Mouse (Mus musculus): Measurements from ENCODE around the gene Insr. TPM values are rescaled to one million over a fixed set of nuclear protein-coding genes. Genes with fewer than 3 reads are reported as not detected.
"Not testable (repeated sequence)": the region's sequence is repeated elsewhere in the genome, so short reads cannot be mapped to it uniquely, and the experiment has no call there.

Insr gene
- total and polyA plus RNA-seq, 3 experiments, result 5.3 to 7.6 TPM; not detected in 1

DNA sequence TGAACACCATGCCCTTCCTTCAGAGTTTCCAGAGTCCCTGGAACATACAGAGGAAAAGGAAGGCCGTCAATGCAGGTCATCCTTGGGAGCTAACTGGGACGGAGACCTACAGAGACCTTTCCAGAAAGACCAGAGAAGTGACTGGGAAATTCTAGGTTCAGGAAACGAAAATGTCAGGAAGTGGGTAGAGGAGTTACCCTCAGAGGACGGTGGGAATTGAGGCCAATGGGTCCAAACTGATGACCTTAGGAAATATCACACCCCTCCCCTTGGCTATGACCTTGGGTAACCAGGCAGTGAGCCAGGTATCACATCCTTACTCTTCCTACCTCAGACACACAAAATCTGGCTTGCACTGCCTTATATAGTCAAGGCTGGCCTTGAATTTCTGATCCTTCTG, 32.1 kb upstream of the Insr start (continued):
- TF ChIP-seq GABPA (IDR thresholded peaks at IDR 0.05; ENCODE audit: low read depth, low read length), result no peak
- TF ChIP-seq ZKSCAN1 (IDR thresholded peaks at IDR 0.05; ENCODE audit: low read depth, low read length), result no peak
- no peak for TF ChIP-seq RCOR1 (IDR thresholded peaks at IDR 0.05; ENCODE audit: low read depth, low read length)
- no peak for TF ChIP-seq MAX (IDR thresholded peaks at IDR 0.05; ENCODE audit: low read length)
- no peak for TF ChIP-seq RAD21 (IDR thresholded peaks at IDR 0.05; ENCODE audit: low read depth, low read length)
- TF ChIP-seq NELFE (IDR thresholded peaks at IDR 0.05; ENCODE audit: low read depth, low read length), result no peak
- no peak for TF ChIP-seq CHD1 (IDR thresholded peaks at IDR 0.05; ENCODE audit: low read depth, low read length)

DNA sequence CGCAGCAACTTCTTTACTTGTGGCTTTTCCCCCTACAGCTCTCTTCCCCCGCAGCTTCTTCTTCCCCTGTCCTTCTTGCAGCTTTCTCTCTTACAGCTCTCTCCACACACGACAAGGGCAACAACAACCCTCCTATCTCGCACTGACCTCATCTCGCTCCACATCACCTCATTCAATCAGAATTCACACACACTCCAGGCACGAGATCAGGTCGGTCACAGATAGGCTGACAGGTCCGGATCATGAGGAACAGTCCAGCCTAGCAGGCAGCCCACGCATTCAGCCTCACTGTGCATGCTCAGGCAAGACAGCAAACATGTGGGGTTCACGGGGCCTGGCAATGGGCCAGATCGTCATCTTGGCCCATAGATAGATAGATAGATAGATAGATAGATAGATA, 30.2 kb upstream of the Insr start:
- DNase-seq (ENCODE audit: low read depth, low spot score), result peak; percentile 59
- peaks cover 0 to 6% of the 10 kb centered on the region in 2 experiments; a peak in 2 of 4 replicates for H3K36me3 ChIP-seq (ENCODE audit: control insufficient read depth in 1 of 2, insufficient read depth in 2 of 2, low read length in 2 of 2)
- TF ChIP-seq UBTF (IDR thresholded peaks at IDR 0.05; ENCODE audit: borderline replicate concordance, insufficient read depth, low read depth, low read length) (no peak), ZC3H11A (IDR thresholded peaks at IDR 0.05; ENCODE audit: low read depth, low read length) (no peak), BHLHE40 (IDR thresholded peaks at IDR 0.05; ENCODE audit: borderline replicate concordance, low read depth, low read length) (no peak)
- no peaks in the 10 kb centered on the region for H3K27me3 ChIP-seq (ENCODE audit: control insufficient read depth in 1 of 2, insufficient read depth in 2 of 2, low read length in 2 of 2)
- no peaks in the 10 kb centered on the region for H3K9me3 ChIP-seq (replicated peaks; ENCODE audit: insufficient read depth, low read length)
- peak overlapping the region; percentile 13 to 57; a peak in 2 of 4 replicates for H3K4me3 ChIP-seq (ENCODE audit: control insufficient read depth in 1 of 2, insufficient read depth in 1 of 2, low read depth in 2 of 2, low read length in 2 of 2)
- peaks cover 0 to 5% of the 10 kb centered on the region in 2 experiments; a peak in 3 of 4 replicates for H3K4me1 ChIP-seq (ENCODE audit: control insufficient read depth in 1 of 2, insufficient read depth in 2 of 2, low read length in 2 of 2)
- H3K9ac ChIP-seq (ENCODE audit: control insufficient read depth, low read depth, low read length, poor library complexity, severe bottlenecking), result peak overlapping the region; percentile 32; the same call in 1 of the 2 replicates
- no peak overlapping the region for H3K27ac ChIP-seq (ENCODE audit: control insufficient read depth, low read depth, low read length)
- H3K79me2 ChIP-seq (ENCODE audit: control insufficient read depth, insufficient read depth, low read length, poor library complexity), result no peaks in the 10 kb centered on the region

DNA sequence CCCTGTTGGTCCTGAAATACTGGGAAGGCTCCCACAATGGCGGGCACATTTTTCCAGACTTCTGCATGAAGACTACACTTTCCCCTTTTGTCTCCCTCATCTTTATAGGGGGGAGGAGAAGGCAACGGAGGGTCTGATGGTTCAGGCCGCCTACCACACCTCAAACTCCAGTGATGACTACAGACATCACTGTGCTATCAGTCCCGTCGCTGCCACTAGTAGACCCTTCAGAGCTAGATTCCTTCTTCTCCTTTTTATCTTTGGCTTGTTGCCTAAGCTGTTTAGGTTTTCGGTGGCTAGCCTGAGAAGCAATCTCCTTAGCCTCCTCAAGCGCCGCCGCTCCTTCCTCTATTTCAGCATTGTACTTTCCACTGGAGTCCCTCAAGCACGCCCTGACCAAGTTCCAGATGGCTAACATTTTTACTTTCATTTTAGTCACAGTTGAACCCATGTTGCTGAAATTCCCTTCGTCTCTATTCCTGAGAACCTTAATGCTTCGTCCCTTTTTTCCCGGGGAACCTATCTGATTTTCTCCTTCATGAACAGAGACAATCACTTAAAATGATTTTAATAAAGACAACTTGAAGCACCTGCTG, 28.9 kb upstream of the Insr start:
- not testable (repeated sequence) for H3K4me1 ChIP-seq (ENCODE audit: control insufficient read depth in 1 of 2, insufficient read depth in 2 of 2, low read length in 2 of 2); H3K27me3 ChIP-seq (ENCODE audit: control insufficient read depth in 1 of 2, insufficient read depth in 2 of 2, low read length in 2 of 2); H3K79me2 ChIP-seq (ENCODE audit: control insufficient read depth, insufficient read depth, low read length, poor library complexity); H3K36me3 ChIP-seq (ENCODE audit: control insufficient read depth in 1 of 2, insufficient read depth in 2 of 2, low read length in 2 of 2); H3K9me3 ChIP-seq (replicated peaks; ENCODE audit: insufficient read depth, low read length)
- Histone ChIP-seq H3K27ac (ENCODE audit: control insufficient read depth, low read depth, low read length) (peak overlapping the region; percentile 25), H3K4me3 (ENCODE audit: control insufficient read depth in 1 of 2, insufficient read depth in 1 of 2, low read depth in 2 of 2, low read length in 2 of 2) (peak overlapping the region; percentile 57 to 59), H3K9ac (ENCODE audit: control insufficient read depth, low read depth, low read length, poor library complexity, severe bottlenecking) (peak overlapping the region; percentile 53)
- peak; percentile 90 for DNase-seq (ENCODE audit: low read depth, low spot score)
- 0 out of 4 replicates have a peak, but pooled peaks of 1 of the 2 experiments have one; percentile 19 for TF ChIP-seq EP300 (IDR thresholded peaks at IDR 0.05; ENCODE audit: low read depth in 1 of 2, low read length in 2 of 2)
- TF ChIP-seq TBP (IDR thresholded peaks at IDR 0.05; ENCODE audit: low read depth, low read length), result 0 out of 2 replicates have a peak, but pooled peaks have one; percentile 49

DNA sequence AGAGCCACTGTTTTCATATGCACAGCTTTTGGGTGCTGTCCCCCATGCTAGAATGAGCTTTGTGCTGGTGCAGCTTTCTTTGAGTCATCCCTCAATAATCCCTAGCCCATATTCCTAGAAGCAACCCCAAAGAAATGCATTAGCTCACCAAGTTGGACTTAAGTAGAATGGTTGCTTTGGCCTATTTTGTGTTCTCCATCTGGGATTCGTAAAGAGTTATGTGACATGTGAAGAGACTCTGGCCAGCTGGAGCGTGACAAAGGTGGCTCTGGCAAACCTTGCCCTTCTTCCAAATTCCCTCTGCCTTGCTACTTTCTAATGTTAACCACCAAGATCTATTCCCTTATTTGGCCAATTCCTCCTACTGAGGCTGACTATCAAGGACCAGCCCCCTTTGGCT, 22.7 kb upstream of the Insr start:
- Histone ChIP-seq H3K9ac (ENCODE audit: control insufficient read depth, low read depth, low read length, poor library complexity, severe bottlenecking) (no peak overlapping the region), H3K4me3 (ENCODE audit: control insufficient read depth in 1 of 2, insufficient read depth in 1 of 2, low read depth in 2 of 2, low read length in 2 of 2) (no peak overlapping the region), H3K27me3 (ENCODE audit: control insufficient read depth in 1 of 2, insufficient read depth in 2 of 2, low read length in 2 of 2) (no peaks in the 10 kb centered on the region), H3K27ac (ENCODE audit: control insufficient read depth, low read depth, low read length) (no peak overlapping the region), H3K36me3 (ENCODE audit: control insufficient read depth in 1 of 2, insufficient read depth in 2 of 2, low read length in 2 of 2) (no peaks in the 10 kb centered on the region), H3K79me2 (ENCODE audit: control insufficient read depth, insufficient read depth, low read length, poor library complexity) (no peaks in the 10 kb centered on the region), H3K4me1 (ENCODE audit: control insufficient read depth in 1 of 2, insufficient read depth in 2 of 2, low read length in 2 of 2) (no peaks in the 10 kb centered on the region), H3K9me3 (replicated peaks; ENCODE audit: insufficient read depth, low read length) (no peaks in the 10 kb centered on the region)
- DNase-seq (ENCODE audit: low read depth, low spot score), result no peak
- TF ChIP-seq ZC3H11A (IDR thresholded peaks at IDR 0.05; ENCODE audit: low read depth, low read length), result no peak
- TF ChIP-seq MAX (IDR thresholded peaks at IDR 0.05; ENCODE audit: low read length), result no peak
- TF ChIP-seq UBTF (IDR thresholded peaks at IDR 0.05; ENCODE audit: borderline replicate concordance, insufficient read depth, low read depth, low read length), result no peak
- TF ChIP-seq POLR2AphosphoS2 (IDR thresholded peaks at IDR 0.05; ENCODE audit: low read length), result no peak
- no peak for TF ChIP-seq GATA1 (IDR thresholded peaks at IDR 0.05; ENCODE audit: low read depth, low read length)
- no peak for TF ChIP-seq MAZ (IDR thresholded peaks at IDR 0.05; ENCODE audit: low read depth, low read length)
- TF ChIP-seq JUND (IDR thresholded peaks at IDR 0.05; ENCODE audit: low read depth, low read length), result no peak
- no peak for TF ChIP-seq MAFK (IDR thresholded peaks at IDR 0.05; ENCODE audit: borderline replicate concordance, low read depth, low read length)
- no peak for TF ChIP-seq SIN3A (IDR thresholded peaks at IDR 0.05; ENCODE audit: low read length)
- no peak for TF ChIP-seq E2F4 (IDR thresholded peaks at IDR 0.05; ENCODE audit: borderline replicate concordance, low read depth, low read length)
- no peak for TF ChIP-seq TBP (IDR thresholded peaks at IDR 0.05; ENCODE audit: low read depth, low read length)
- TF ChIP-seq ETS1 (IDR thresholded peaks at IDR 0.05; ENCODE audit: low read depth, low read length), result no peak
- no peak for TF ChIP-seq ZNF384 (IDR thresholded peaks at IDR 0.05; ENCODE audit: low read depth, low read length)
- TF ChIP-seq KAT2A (conservative IDR thresholded peaks at IDR 0.05; ENCODE audit: low read depth, low read length), result no peak
